Mouse (Mus musculus) forebrain, embryonic 15.5 days (tissue): ENCODE measurements around the gene Ccdc151. TPM values are rescaled to one million over a fixed set of nuclear protein-coding genes. Genes with fewer than 3 reads are reported as not detected.

Experiments
- ATAC-seq: fragments of 200-750 bp; cut with Nextera tagmentation; replicated peaks from 2 replicates; pipeline ENCODE4 v1.8.0; 2017; ENCODE audit warnings: mild to moderate bottlenecking, moderate TSS enrichment, moderate library complexity
- H3K27ac ChIP-seq: fragments of 300-500 bp; sonication (generic); replicated peaks from 2 replicates; pipeline ENCODE4 v1.5.1; 2015; ENCODE audit warnings: mild to moderate bottlenecking, inconsistent platforms
- H3K27me3 ChIP-seq: fragments of 300-500 bp; sonication (generic); 2 replicates; pipeline ENCODE4 v1.6.1; 2015; ENCODE audit warnings: inconsistent platforms
- H3K36me3 ChIP-seq: fragments of 300-500 bp; sonication (generic); 2 replicates; pipeline ENCODE4 v1.6.1; 2015; ENCODE audit warnings: mild to moderate bottlenecking, inconsistent platforms
- H3K4me1 ChIP-seq: fragments of 300-500 bp; sonication (generic); 2 replicates; pipeline ENCODE4 v1.6.1; 2015; ENCODE audit warnings: inconsistent platforms
- H3K4me2 ChIP-seq: fragments of 300-500 bp; sonication (generic); replicated peaks from 2 replicates; pipeline ENCODE4 v1.6.1; 2015; ENCODE audit warnings: mild to moderate bottlenecking, inconsistent platforms
- H3K4me3 ChIP-seq: fragments of 300-500 bp; sonication (generic); 2 replicates; pipeline ENCODE4 v1.5.1; 2015; ENCODE audit warnings: mild to moderate bottlenecking, inconsistent platforms
- H3K9ac ChIP-seq: fragments of 300-500 bp; sonication (generic); replicated peaks from 2 replicates; pipeline ENCODE4 v1.6.1; 2015; ENCODE audit warnings: mild to moderate bottlenecking, inconsistent platforms
- H3K9me3 ChIP-seq: fragments of 300-500 bp; sonication (generic); 2 replicates; pipeline ENCODE4 v1.6.1; 2016; ENCODE audit warnings: inconsistent platforms
- WGBS: fragments of 180-500 bp; shearing (Covaris S2); methylation state at CpG from one replicate; pipeline ENCODE4 v1.1.7; 2015; ENCODE audit warnings: mixed read lengths; 5-methylcytosine and 5-hydroxymethylcytosine counted together
- polyA plus RNA-seq: library from polyadenylated mRNA; unstranded; fragments of >200 nt; fragmentation: Nextera tagmentation; extraction: Ambion mirVana; gene quantifications from 2 replicates; pipeline ENCODE4 v1.2.1, GENCODE M21; 2015

Ccdc151 gene
- polyA plus RNA-seq, 1 experiment from 2014 or later = 5.5 TPM

GRCm38 (mm10) chr9:22028467-22028866, 26.0 kb upstream of the Ccdc151 start:
- Histone ChIP-seq H3K36me3 (peaks cover 77% of the 10 kb centered on the region), H3K9ac (no peak overlapping the region), H3K27me3 (no peaks in the 10 kb centered on the region), H3K27ac (no peak overlapping the region), H3K9me3 (no peaks in the 10 kb centered on the region), H3K4me3 (no peak overlapping the region), H3K4me2 (no peak overlapping the region), H3K4me1 (no peaks in the 10 kb centered on the region)
- WGBS = 15% methylated on average over 7 of the region's 7 CpGs
- ATAC-seq = no peak

- H3K27me3 ChIP-seq = no peaks in the 10 kb centered on the region
- no peaks in the 10 kb centered on the region for H3K4me1 ChIP-seq
- WGBS = 73% methylated on average over 8 of the region's 8 CpGs
- H3K4me3 ChIP-seq = no peak overlapping the region
- ATAC-seq = no peak
- no peak overlapping the region for H3K9ac ChIP-seq
- peaks cover 71% of the 10 kb centered on the region for H3K36me3 ChIP-seq
- H3K9me3 ChIP-seq = no peaks in the 10 kb centered on the region
- no peak overlapping the region for H3K27ac ChIP-seq
- no peak overlapping the region for H3K4me2 ChIP-seq
These were observed 22.2 kb upstream of the Ccdc151 start for GRCm38 (mm10) chr9:22024592-22024991.

- Histone ChIP-seq H3K27me3 (no peaks in the 10 kb centered on the region), H3K36me3 (peaks cover 58% of the 10 kb centered on the region), H3K27ac (no peak overlapping the region), H3K4me2 (no peak overlapping the region), H3K4me1 (no peaks in the 10 kb centered on the region), H3K9ac (no peak overlapping the region), H3K9me3 (no peaks in the 10 kb centered on the region), H3K4me3 (no peak overlapping the region)
- ATAC-seq = no peak
- 78% methylated on average over 7 of the region's 7 CpGs for WGBS
These were observed 14.9 kb upstream of the Ccdc151 start for GRCm38 (mm10) chr9:22017208-22017825.

GRCm38 (mm10) chr9:22016245-22016644, 13.8 kb upstream of the Ccdc151 start:
- Histone ChIP-seq H3K4me2 (no peak overlapping the region), H3K9ac (no peak overlapping the region), H3K4me1 (no peaks in the 10 kb centered on the region), H3K27ac (no peak overlapping the region), H3K36me3 (peaks cover 68% of the 10 kb centered on the region), H3K4me3 (no peak overlapping the region), H3K27me3 (no peaks in the 10 kb centered on the region), H3K9me3 (no peaks in the 10 kb centered on the region)
- 62% methylated on average over 10 of the region's 10 CpGs for WGBS
- no peak for ATAC-seq

- Histone ChIP-seq H3K9me3 (no peaks in the 10 kb centered on the region), H3K4me2 (no peak overlapping the region), H3K27me3 (no peaks in the 10 kb centered on the region), H3K4me3 (no peak overlapping the region), H3K9ac (no peak overlapping the region), H3K4me1 (no peaks in the 10 kb centered on the region), H3K36me3 (peaks cover 81% of the 10 kb centered on the region), H3K27ac (no peak overlapping the region)
- 92% methylated on average over 13 of the region's 13 CpGs for WGBS
- ATAC-seq = no peak
These were observed 10.3 kb upstream of the Ccdc151 start for GRCm38 (mm10) chr9:22012731-22013130.

GRCm38 (mm10) chr9:22011055-22011454, 8.6 kb upstream of the Ccdc151 start:
- H3K4me2 ChIP-seq = no peak overlapping the region
- H3K27me3 ChIP-seq = no peaks in the 10 kb centered on the region
- 0 out of 2 replicates have a peak, but pooled peaks cover under 1% of the 10 kb centered on the region for H3K4me1 ChIP-seq
- ATAC-seq = 0 out of 2 replicates have a peak, but pooled peaks have one; percentile 17
- peaks cover 84% of the 10 kb centered on the region for H3K36me3 ChIP-seq
- H3K4me3 ChIP-seq = no peak overlapping the region
- H3K9me3 ChIP-seq = no peaks in the 10 kb centered on the region
- H3K27ac ChIP-seq = no peak overlapping the region
- H3K9ac ChIP-seq = no peak overlapping the region
- WGBS = 86% methylated on average over 5 of the region's 5 CpGs

GRCm38 (mm10) chr9:22004546-22004945, 2.1 kb upstream of the Ccdc151 start:
- peaks cover 37% of the 10 kb centered on the region for H3K36me3 ChIP-seq
- H3K4me3 ChIP-seq = no peak overlapping the region
- WGBS = 95% methylated on average over 12 of the region's 12 CpGs

GRCm38 (mm10) chr9:22003163-22003554, 725 bp upstream of the Ccdc151 start:
- H3K27ac ChIP-seq = peak overlapping the region; percentile 66
- peak; percentile 14 for ATAC-seq
- H3K4me1 ChIP-seq = peaks cover 34% of the 10 kb centered on the region
- H3K4me2 ChIP-seq = peak overlapping the region; percentile 75
- no peaks in the 10 kb centered on the region for H3K9me3 ChIP-seq
- no peaks in the 10 kb centered on the region for H3K27me3 ChIP-seq
- peaks cover 23% of the 10 kb centered on the region for H3K36me3 ChIP-seq
- peak overlapping the region; percentile 61 for H3K9ac ChIP-seq
- 0% methylated on average over 18 of the region's 18 CpGs for WGBS
- peak overlapping the region; percentile 47 for H3K4me3 ChIP-seq

More at GRCm38 (mm10) chr9:22004546-22004945, 2.1 kb upstream of the Ccdc151 start:
- Histone ChIP-seq H3K4me2 (no peak overlapping the region), H3K4me1 (peaks cover 34% of the 10 kb centered on the region), H3K27me3 (no peaks in the 10 kb centered on the region), H3K9ac (no peak overlapping the region), H3K27ac (no peak overlapping the region), H3K9me3 (no peaks in the 10 kb centered on the region)
- ATAC-seq = no peak

- no peaks in the 10 kb centered on the region for H3K9me3 ChIP-seq
- H3K9ac ChIP-seq = no peak overlapping the region
- H3K4me1 ChIP-seq = peaks cover 34% of the 10 kb centered on the region
- no peak for ATAC-seq
- H3K27me3 ChIP-seq = no peaks in the 10 kb centered on the region
- peaks cover 12% of the 10 kb centered on the region; the same call in 1 of the 2 replicates for H3K36me3 ChIP-seq
- H3K4me2 ChIP-seq = no peak overlapping the region
- no peak overlapping the region for H3K4me3 ChIP-seq
- no peak overlapping the region for H3K27ac ChIP-seq
- 84% methylated on average over 4 of the region's 4 CpGs for WGBS
These were observed 801 bp downstream of the Ccdc151 start for GRCm38 (mm10) chr9:22001633-22002032.

GRCm38 (mm10) chr9:22000296-22000695, 2.1 kb downstream of the Ccdc151 start:
- H3K4me2 ChIP-seq = no peak overlapping the region
- no peaks in the 10 kb centered on the region for H3K9me3 ChIP-seq
- 93% methylated on average over 6 of the region's 6 CpGs for WGBS
- no peaks in the 10 kb centered on the region for H3K27me3 ChIP-seq
- no peak for ATAC-seq
- H3K9ac ChIP-seq = no peak overlapping the region
- no peak overlapping the region for H3K4me3 ChIP-seq
- H3K27ac ChIP-seq = no peak overlapping the region
- H3K4me1 ChIP-seq = peaks cover 27% of the 10 kb centered on the region
- 0 out of 2 replicates have a peak, but pooled peaks cover 6% of the 10 kb centered on the region for H3K36me3 ChIP-seq

GRCm38 (mm10) chr9:21996178-21996867, 6.1 kb downstream of the Ccdc151 start:
- H3K27ac ChIP-seq = no peak overlapping the region
- H3K9ac ChIP-seq = no peak overlapping the region
- no peaks in the 10 kb centered on the region for H3K36me3 ChIP-seq
- 88% methylated on average over 3 of the region's 3 CpGs for WGBS
- no peaks in the 10 kb centered on the region for H3K4me1 ChIP-seq
- no peak overlapping the region for H3K4me2 ChIP-seq
- ATAC-seq = no peak
- H3K4me3 ChIP-seq = no peak overlapping the region
- H3K9me3 ChIP-seq = no peaks in the 10 kb centered on the region
- H3K27me3 ChIP-seq = peaks cover 3% of the 10 kb centered on the region; the same call in 1 of the 2 replicates

- Histone ChIP-seq H3K27ac (no peak overlapping the region), H3K36me3 (no peaks in the 10 kb centered on the region), H3K9me3 (no peaks in the 10 kb centered on the region), H3K9ac (no peak overlapping the region), H3K4me3 (no peak overlapping the region), H3K4me1 (peaks cover 22% of the 10 kb centered on the region), H3K27me3 (peaks cover 44% of the 10 kb centered on the region), H3K4me2 (no peak overlapping the region)
- ATAC-seq = no peak
- WGBS = 74% methylated on average over 4 of the region's 4 CpGs
These were observed 10.2 kb downstream of the Ccdc151 start for GRCm38 (mm10) chr9:21992227-21992626.
